Mouse (Mus musculus) Patski (cell line): Measurements from ENCODE around the gene D630045J12Rik. TPM values are rescaled to one million over a fixed set of nuclear protein-coding genes. Genes with fewer than 3 reads are reported as not detected.

ENCODE experiments used
- ATAC-seq: fragments of 100-300 bp; one replicate; pipeline ENCODE4 v1.8.0; 2021
- CTCF ChIA-PET: fragments of 350-600 bp; sonication (Branson Sonifier 250); formaldehyde crosslinking; loops from one replicate; lab custom pipeline; 2022; ENCODE audit warnings: inconsistent platforms; lab: Charles Lee
- POLR2A ChIA-PET: fragments of 350-600 bp; sonication (Branson Sonifier 250); formaldehyde crosslinking; loops from one replicate; lab custom pipeline; 2022; ENCODE audit warnings: antibody characterized with exemption, inconsistent platforms; lab: Charles Lee
- DNase-seq: peaks from one replicate; pipeline ENCODE4 v3.0.0-alpha.2; 2011; ENCODE audit warnings: low read depth, low spot score
- H3K27me3 ChIP-seq: fragments of 371-371 bp; one replicate; pipeline ENCODE4 v1.5.1; 2021
- CTCF ChIP-seq: fragments of 100-300 bp; IDR thresholded peaks from one replicate; pipeline ENCODE4 v1.5.1; 2021
- in situ Hi-C: fragments of 300-500 bp; cut with MboI; formaldehyde crosslinking; loops from 3 replicates; pipeline ENCODE4 v1.11.1; 2018; ENCODE audit warnings: low pct_unique_long_range_greater_than_20kb, mixed read lengths
- polyA plus RNA-seq: library from polyadenylated mRNA; unstranded; gene quantifications from one replicate; pipeline ENCODE4 v1.2.3, GENCODE M21; 2021

Gene D630045J12Rik
- polyA plus RNA-seq, 1 experiment from 2014 or later = 6.5 TPM

DNA sequence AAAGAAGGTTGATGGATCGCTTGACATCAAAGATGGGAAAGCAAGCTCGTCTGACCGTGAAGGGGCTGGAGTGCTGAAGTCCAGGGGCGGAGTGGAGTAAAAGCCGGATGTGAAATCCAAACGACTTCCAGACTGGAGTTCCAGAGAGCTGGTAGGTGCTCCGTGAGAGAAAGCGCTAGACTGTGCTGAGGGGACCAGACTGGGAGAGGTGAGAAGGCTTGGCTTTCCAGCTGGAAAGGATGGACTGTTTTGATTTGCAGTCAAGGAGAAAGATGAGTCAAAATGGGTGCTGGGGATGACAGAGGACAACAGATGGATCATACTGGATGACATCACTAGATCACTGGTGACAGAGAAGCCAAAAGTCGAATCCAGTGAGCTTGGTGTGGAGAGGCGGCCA is 58.5 kb downstream of the D630045J12Rik start:
- no peak for TF ChIP-seq CTCF

DNA sequence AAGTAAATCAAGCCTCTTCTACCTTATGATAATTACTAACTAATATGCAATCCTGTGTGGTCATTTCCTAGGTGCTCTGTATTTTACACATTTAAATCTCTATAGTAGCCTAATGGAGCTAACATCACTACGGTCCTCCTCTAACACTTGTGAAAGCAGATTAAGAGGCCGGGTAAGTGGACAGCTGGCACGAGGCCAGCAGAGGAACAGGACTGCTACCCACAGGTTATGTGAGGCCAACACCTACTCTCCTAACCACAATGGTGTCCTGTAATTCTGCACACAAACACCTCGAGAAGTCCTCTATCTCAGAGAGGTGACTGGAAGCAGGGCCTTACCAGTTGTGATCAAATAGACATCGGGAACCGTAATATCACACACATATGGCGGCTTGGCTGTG is 59.8 kb downstream of the D630045J12Rik start:
- no peak for TF ChIP-seq CTCF
- no peaks in the 10 kb centered on the region for H3K27me3 ChIP-seq
- ChIA-PET CTCF (interaction anchor here (1.0 kb wide), 1 partner anchor 117 kb away, joined by 3 read pairs; no protein-coding TSS in a partner anchor), POLR2A (no interaction called here)
- ATAC-seq (no peak), DNase-seq (no peak)
- in situ Hi-C loops = no loop called here

More for the DNA sequence above, 58.5 kb downstream of the D630045J12Rik start:
- ATAC-seq (no peak), DNase-seq (no peak)
- no peaks in the 10 kb centered on the region for H3K27me3 ChIP-seq
- CTCF ChIA-PET = no interaction called here
- POLR2A ChIA-PET = no interaction called here
- in situ Hi-C loops = no loop called here

DNA sequence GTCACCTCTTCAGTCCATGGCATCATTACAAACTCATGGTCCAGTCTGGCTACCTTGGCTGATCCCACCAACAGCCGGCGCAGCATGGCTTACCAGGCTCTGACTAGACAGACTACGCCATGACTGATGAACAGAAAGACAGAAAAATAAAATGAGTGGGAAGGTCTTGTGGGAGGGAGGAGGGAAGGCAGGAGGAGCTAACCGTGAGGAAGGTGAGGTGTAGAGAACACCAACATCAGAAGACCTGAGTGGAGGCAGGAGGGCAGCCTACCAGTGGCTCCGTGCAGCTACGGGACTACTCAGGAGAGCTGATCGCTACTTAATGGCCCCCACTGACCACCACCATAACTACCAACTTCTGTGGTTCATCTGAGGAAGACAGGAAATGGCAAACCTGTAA is 60.9 kb downstream of the D630045J12Rik start:
- H3K27me3 ChIP-seq = no peaks in the 10 kb centered on the region
- TF ChIP-seq CTCF = no peak
- CTCF ChIA-PET = no interaction called here
- ATAC-seq = no peak
- in situ Hi-C loops = no loop called here
- no peak for DNase-seq
- POLR2A ChIA-PET = no interaction called here

DNA sequence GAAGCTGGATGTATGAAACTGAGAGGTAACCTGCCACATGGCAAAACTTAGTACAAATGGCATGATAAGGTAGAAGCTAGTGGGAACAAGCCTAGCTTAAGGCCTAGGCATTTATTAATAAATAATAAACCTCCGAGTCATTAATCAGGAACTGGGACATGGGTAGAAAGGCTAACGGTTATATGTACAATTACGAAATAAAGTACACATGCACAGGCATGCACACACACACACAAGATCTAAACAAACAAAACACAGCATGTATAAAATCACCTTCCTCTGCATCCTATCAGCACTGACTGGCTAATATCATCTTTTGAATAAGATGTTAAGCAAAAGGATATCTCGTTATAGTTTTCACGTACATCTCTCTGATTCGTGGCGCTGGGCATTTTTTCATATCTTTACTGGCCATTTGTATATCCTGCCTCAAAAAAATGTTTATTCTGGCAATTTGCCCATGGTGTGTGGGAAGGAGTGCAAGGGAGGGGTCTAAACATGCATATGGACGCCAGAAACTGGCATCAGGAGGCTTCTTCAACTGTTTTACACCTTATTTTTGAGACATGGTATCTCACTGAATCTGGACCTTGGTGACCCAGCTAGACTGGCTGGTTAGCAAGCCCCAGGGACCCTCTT is 67.4 kb downstream of the D630045J12Rik start:
- POLR2A ChIA-PET = no interaction called here
- ATAC-seq (no peak), DNase-seq (no peak)
- H3K27me3 ChIP-seq = no peaks in the 10 kb centered on the region
- CTCF ChIA-PET = interaction anchor here (1.3 kb wide), 1 partner anchor 10 kb away, joined by 4 read pairs; no protein-coding TSS in a partner anchor
- in situ Hi-C loops = no loop called here
- no peak for TF ChIP-seq CTCF

DNA sequence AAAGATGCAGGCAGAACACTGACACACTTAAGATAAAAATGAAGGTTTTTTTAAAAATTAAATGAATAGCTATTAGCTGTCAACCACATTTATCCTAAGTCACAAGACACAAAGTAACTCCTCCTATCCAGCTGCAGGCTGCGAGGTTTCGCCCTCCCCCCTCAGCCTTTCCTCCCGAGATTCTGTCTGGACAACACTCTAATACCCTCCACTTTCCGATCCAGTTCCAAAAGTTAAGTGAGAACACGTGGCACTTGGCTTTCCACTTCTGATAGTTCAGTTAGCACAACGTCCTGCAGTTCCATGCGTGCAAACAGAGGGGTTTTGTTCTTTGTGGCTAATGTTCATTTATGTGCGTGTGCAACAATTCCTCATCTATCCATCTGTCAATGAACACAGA is 69.0 kb downstream of the D630045J12Rik start:
- no peaks in the 10 kb centered on the region for H3K27me3 ChIP-seq
- CTCF ChIA-PET = interaction anchor here (1.2 to 1.5 kb wide), 2 partner anchors 16 to 24 kb away, joined by 3 read pairs; no protein-coding TSS in a partner anchor
- ATAC-seq (no peak), DNase-seq (no peak)
- POLR2A ChIA-PET = no interaction called here
- in situ Hi-C loops = no loop called here
- TF ChIP-seq CTCF = no peak

DNA sequence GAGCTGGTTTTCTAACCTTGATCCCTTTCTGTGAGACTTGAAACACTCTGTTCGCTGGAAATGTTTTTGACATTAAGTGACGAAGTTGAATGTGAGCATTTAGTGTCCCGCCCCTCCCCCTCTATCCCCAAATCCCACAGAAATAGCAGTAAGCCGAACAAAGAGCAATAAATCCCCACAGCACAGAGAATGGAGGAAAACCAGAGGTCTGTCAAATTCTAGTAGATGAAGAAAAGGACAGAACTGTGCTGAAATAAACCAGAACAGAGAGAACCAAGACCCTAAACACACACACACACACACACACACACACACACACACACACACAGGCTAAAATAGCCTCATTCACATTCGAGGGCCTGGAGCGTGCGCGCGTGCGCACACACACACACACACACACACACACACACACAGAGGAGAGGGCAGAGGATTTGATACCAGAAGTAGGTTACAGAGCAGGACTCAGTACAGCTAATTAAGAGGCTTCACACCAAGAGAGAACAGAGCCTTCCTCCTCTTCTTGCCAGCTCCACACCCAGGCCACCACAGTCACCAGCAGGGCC is 72.0 kb downstream of the D630045J12Rik start:
- ChIA-PET POLR2A (no interaction called here), CTCF (interaction anchor here (1.1 kb wide), 1 partner anchor 23 kb away, joined by 3 read pairs; no protein-coding TSS in a partner anchor)
- H3K27me3 ChIP-seq = no peaks in the 10 kb centered on the region
- TF ChIP-seq CTCF = no peak
- DNase-seq (no peak), ATAC-seq (no peak)
- in situ Hi-C loops = no loop called here

DNA sequence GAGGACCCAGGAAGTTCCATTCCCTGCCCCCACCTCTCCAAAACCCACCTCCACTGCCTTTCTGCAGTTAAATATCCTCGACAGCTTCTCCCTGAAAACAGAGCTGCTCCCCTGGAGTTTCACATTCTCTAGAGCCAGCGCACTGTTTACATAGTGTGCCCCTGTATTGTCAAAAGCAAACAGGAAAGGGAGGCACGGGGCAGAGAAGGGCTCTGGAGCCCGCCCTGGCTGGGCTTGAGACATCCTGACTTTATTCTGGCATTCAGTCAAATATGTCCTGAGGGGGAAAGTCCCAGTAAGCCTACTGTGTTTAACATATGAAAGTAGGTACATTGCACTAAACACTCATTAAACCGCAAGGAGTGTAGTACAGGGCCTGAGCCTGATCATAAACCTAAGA is 73.1 kb downstream of the D630045J12Rik start:
- DNase-seq (no peak), ATAC-seq (no peak)
- H3K27me3 ChIP-seq = no peaks in the 10 kb centered on the region
- TF ChIP-seq CTCF = no peak
- in situ Hi-C loops = no loop called here
- POLR2A ChIA-PET = no interaction called here
- CTCF ChIA-PET = interaction anchor here (1.1 kb wide), 1 partner anchor 24 kb away, joined by 3 read pairs; no protein-coding TSS in a partner anchor

DNA sequence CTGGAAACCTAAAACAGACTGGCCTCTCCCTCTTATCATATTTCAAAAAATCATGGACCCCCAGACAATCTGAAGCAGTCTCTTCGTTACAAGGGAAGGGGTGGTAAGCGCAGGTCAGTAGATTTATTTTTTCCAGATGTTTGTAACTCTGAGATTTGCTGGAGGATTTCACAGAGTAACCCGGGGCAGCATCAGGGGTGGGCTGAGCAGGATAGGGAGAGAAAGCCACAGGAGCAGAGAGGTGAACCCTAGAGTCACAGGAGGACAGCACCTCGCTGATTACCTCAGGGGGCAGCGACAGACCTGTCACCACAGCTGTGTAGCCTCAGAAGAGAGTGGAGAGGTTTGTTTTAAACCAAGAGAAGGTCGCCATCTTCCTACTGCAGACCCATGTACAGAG is 88.4 kb downstream of the D630045J12Rik start:
- no peak for DNase-seq
- CTCF ChIA-PET = no interaction called here
- no peaks in the 10 kb centered on the region for H3K27me3 ChIP-seq
- in situ Hi-C loops = loop anchor here (25.0 kb wide), 1 partner anchor 147 kb away; no protein-coding TSS in a partner anchor
- no peak for ATAC-seq
- POLR2A ChIA-PET = no interaction called here
- no peak for TF ChIP-seq CTCF

DNA sequence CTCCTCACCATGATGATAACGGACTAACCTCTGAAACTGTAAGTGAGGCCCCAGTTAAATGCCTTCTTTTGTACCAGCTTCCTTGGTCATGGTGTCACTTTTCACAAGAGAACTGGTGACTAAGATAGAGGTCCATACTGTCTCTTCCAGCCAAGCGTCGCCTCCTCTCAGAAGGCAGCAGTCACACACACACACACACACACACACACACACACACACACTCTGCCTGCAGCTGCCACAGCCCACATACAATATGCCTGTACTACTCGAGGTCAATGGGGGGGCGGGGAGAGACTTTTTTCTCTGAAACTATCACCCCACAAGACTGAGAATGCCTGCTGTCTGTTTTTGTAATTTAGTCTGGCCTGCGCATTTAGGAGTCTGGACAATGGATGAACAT is 89.1 kb downstream of the D630045J12Rik start:
- ATAC-seq = no peak
- no peaks in the 10 kb centered on the region for H3K27me3 ChIP-seq
- TF ChIP-seq CTCF = no peak
- CTCF ChIA-PET = no interaction called here
- DNase-seq = no peak
- in situ Hi-C loops = loop anchor here (25.0 kb wide), 1 partner anchor 148 kb away; no protein-coding TSS in a partner anchor
- POLR2A ChIA-PET = no interaction called here

DNA sequence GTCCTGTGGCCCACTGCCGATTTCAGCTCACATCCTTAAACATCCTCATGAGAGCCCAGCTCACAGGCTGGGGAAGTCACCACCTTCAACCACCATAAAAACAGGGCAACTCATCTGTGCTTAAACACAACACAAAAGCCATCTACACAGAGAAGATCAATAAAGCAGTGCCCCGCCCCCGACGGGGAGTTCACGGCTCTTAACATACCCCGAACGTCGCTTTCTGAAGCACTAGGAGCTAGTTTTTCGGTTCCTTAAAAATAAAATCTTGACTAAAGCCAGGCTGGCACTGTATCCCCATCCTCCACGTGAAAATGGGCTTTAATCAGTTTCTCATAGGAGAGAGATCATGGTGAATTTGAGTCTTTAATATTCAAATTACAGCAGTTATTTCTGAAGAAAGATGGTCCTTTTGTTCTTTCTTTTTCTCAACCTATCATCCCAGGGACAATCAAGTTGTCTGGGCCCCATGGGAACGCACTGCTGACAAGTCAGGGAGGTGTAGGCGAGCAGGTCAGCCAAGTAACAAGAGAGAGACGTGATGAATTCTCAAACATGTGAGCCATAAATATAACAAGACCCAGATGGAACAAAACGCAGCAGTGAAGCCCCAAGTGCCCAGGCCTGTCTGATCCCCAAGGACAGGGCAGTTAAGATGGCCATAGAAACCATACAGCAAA is 90.8 kb downstream of the D630045J12Rik start:
- no peaks in the 10 kb centered on the region for H3K27me3 ChIP-seq
- CTCF ChIA-PET = no interaction called here
- no peak for ATAC-seq
- no peak for TF ChIP-seq CTCF
- in situ Hi-C loops = loop anchor here (25.0 kb wide), 1 partner anchor 149 kb away; no protein-coding TSS in a partner anchor
- POLR2A ChIA-PET = no interaction called here
- no peak for DNase-seq

DNA sequence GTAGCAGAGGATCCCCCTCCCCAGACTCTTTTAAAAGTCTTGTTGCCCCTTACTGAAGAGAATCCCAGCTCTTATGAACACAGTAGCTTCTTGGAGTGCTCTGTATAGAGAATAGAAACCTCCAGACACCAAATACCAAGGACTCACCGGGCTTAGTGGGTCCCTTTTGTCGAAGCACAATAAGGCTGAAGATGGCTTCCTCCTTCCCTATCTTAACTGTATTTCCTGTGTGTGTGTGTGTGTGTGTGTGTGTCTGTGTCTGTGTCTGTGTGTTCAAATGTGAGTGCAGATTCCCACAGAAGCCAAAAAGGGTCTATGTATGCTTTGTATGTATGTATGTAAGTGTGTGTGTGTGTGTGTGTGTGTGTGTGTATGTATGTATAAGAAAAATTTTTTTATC is 93.3 kb downstream of the D630045J12Rik start:
- CTCF ChIA-PET = interaction anchor here (0.6 to 2.1 kb wide), 10 partner anchors 9 to 168 kb away, joined by 3 to 9 read pairs (median 3); no protein-coding TSS in a partner anchor
- POLR2A ChIA-PET = no interaction called here
- DNase-seq = no peak
- no peak for ATAC-seq
- no peaks in the 10 kb centered on the region for H3K27me3 ChIP-seq
- no peak for TF ChIP-seq CTCF
- in situ Hi-C loops = loop anchor here (25.0 kb wide), 1 partner anchor 152 kb away; no protein-coding TSS in a partner anchor
